Mouse (Mus musculus): ENCODE measurements around the gene Tnf. TPM values are rescaled to one million over a fixed set of nuclear protein-coding genes. Genes with fewer than 3 reads are reported as not detected.

Gene Tnf
- total RNA-seq, 2 experiments from 2014 or later: not detected

DNA sequence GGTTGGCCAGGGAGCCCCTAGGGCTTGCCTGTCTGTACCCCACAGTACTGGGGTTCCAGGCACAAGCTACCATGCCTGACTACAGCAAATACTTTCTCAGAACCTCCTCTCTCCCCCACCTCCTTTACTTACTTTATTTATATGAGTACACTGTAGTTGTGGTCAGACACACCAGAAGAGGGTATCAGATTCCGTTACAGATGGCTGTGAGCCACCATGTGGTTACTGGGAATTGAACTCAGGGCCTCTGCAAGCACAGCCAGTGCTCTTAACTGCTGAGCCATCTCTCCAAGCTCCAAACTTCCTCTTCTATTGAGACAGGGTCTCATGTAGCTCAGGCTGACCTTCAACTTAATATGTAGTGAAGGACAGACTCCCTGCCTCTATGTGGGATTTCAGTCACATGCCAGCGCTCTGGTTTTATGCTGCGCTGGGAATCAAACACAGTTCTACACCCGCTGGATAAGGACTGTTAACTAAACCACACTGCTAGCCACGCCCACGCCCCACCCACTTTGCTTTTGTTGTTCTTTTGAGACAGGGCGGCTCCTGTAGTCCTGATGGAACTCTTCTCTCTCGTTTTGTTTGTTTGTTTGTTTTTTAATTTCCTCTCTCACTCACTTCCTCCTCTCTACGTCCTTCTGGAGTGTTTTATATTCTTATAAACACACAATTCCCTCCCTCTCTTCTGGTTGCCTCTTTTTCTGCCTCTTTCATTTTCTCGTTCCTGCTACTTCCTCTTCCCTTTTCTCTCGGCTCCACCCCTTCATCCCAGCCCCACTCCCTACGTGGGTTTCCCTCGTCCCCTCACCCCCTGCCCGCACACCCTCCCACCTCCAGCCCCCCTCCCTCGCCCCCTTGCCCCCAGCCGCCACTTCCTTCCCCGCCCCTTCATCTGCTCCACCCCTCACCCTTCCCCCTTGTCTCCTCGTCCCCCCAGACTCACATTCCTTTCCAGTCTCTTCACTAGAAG, 15.9 kb downstream of the Tnf start:
- Histone ChIP-seq H3K4me3 (peak overlapping the region; percentile 39), H3K27ac (no peak overlapping the region)
- intact Hi-C loops (cut with DNase I): no loop called here
- DNase-seq (ENCODE audit: extremely low spot score in 1 of 2, low spot score in 2 of 2): no peak
- TF ChIP-seq CTCF (IDR thresholded peaks at IDR 0.05): no peak

DNA sequence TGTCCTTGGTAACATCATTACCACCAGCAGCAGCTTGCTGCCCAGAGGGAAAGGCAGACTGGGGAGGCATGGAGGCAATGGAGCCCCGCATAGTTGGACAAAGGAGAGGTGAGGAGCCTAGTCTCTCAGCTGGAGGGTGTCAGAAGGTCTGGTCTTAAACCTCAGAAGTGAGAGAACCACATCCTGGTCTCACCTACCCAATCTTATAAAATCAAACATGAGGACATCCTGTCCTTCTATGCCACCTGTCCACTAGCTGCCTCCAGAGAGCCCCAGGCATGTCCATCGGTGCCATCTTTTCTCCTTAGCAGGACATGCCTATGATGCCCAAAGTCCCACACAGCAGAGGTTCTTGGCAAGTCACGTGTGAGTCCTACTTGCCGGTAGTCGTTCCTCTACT, 21.7 kb downstream of the Tnf start:
- H3K4me3 ChIP-seq: no peak overlapping the region
- no peak overlapping the region for H3K27ac ChIP-seq
- no peak for TF ChIP-seq CTCF (IDR thresholded peaks at IDR 0.05)
- DNase-seq (ENCODE audit: extremely low spot score in 1 of 2, low spot score in 2 of 2): no peak
- intact Hi-C loops (cut with DNase I): no loop called here

DNA sequence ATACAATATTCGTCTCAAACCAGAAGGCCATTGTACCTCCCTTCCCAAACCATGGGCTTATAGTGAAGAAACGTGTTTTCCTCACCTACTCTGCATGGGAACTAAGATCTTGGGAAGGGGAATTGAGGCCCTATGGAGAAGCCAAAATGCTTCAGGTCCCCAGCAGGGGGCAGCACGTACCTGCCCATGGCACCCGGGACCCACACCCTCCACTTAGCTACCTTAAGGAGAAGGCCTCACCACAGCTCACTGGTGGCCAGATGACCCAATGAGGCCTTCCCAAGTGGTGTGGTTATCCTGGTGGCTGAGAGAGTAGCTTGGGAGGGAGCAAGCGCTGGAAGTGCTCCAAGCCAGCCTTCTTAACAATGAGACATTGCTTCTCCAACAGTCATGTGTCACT, 23.3 kb downstream of the Tnf start:
- peak; percentile 83 for TF ChIP-seq CTCF (IDR thresholded peaks at IDR 0.05)
- intact Hi-C loops (cut with DNase I): loop anchor here (1.0 kb wide), 1 partner anchor 54 kb away; no protein-coding TSS in a partner anchor
- peak in 1 of 2 experiments; percentile 58 for DNase-seq (ENCODE audit: extremely low spot score in 1 of 2, low spot score in 2 of 2)
- Histone ChIP-seq H3K4me3 (no peak overlapping the region), H3K27ac (no peak overlapping the region)

DNA sequence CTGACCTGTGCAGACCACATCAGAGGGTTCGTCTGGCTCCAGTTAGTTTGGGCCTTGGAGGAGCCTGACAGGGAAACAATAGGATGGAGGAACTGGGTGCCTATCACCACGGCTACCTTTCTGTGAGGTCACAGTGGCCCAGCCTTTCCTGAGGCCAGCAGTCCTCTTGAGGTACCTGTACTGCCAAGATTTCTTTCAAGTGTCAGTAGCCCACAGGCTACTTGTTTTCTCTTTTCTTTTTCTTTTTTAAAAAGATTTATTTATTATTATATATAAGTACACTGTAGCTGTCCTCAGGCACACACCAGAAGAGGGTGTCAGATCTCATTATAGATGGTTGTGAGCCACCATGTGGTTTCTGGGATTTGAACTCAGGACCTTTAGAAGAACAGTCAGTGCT, 25.8 kb downstream of the Tnf start, which contains the start of gene Aif1:
Aif1 (minus strand) TSS at position 101 of the 400 bp plus-strand sequence.
- no peak for DNase-seq (ENCODE audit: extremely low spot score in 1 of 2, low spot score in 2 of 2)
- no peak for TF ChIP-seq CTCF (IDR thresholded peaks at IDR 0.05)
- Histone ChIP-seq H3K27ac (no peak within 1 kb of the TSS), H3K4me3 (no peak within 1 kb of the TSS)
- intact Hi-C loops (cut with DNase I): no loop called here

DNA sequence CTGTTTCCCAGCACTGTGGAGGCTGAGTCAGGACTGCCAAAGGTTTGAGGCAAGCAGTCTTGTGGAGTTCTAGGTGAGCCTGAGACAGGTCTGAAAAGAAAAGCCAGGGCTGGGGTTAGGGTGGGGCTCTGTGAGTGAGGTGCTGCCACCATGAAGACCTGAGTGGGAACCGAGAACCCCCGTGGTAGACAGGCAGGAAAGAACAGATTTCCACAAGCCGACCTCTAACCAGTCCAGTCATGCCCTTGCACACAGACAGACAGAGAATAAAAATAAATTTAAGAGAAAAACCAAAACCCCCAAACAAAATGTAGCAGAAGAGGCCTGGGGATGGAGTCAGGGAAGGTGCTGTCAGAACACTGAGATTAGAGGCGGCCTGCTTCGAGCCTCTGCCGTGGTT, 26.4 kb downstream of the Tnf start:
- no peak for TF ChIP-seq CTCF (IDR thresholded peaks at IDR 0.05)
- intact Hi-C loops (cut with DNase I): no loop called here
- Histone ChIP-seq H3K4me3 (no peak overlapping the region), H3K27ac (no peak overlapping the region)
- DNase-seq (ENCODE audit: extremely low spot score in 1 of 2, low spot score in 2 of 2): no peak

DNA sequence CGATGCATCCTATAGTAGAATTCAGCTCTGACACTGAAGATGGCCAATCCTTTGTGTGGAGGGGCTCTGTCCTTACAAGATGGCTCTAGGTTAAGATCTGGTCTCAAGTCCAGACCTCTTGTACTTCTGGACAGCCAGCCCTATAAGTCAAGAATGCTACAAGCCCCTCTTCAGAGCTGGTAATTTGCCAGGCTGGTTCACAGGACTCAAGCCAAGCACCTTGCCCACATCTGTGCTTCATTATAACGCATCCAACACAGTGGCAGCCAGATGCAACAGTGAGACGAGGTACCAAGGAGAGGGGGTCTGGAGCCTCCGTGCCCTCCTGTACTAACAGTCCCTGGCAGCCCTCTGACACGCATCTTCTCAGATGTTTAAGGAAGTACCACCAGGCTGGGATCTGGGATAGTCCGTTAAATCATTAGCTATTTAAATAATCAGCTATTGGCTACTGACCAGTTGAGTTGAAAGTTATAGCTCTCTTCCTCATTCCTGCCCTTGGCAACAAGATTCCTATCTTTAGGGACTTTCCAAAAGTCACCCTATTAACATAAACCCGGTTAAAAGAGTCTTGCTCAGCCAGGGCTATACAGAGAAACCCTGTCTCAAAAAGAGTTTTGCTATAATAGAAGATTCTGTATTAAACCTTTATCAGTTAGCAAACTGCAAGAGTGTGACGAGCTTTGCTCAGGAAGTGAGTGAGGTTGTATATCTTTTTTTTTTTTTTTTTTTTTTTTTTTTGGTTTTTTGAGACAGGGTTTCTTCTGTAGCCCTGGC, 27.4 kb downstream of the Tnf start:
- no peak for TF ChIP-seq CTCF (IDR thresholded peaks at IDR 0.05)
- Histone ChIP-seq H3K4me3 (no peak overlapping the region), H3K27ac (peak overlapping the region; percentile 77; the same call in 1 of the 2 replicates)
- intact Hi-C loops (cut with DNase I): no loop called here
- no peak for DNase-seq (ENCODE audit: extremely low spot score in 1 of 2, low spot score in 2 of 2)

DNA sequence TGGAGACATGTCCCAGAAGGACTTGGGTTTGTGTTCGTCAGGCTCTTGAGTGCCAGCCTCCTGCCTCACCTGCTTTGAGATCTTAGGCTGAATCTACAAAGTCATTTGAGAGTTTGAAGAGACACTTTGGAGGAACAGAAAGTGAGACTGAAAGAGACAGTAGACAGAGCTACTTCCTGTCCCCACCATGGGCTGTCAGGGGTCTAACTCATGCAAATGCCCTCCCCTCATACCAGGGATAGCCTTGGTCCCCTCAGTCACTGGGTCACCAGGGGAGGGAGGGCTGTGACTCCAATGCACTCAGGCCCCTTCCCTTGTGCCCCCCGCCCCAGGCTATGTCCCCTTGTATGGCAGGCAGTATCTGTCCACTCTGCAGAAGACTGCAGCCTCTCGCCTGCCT, 28.5 kb downstream of the Tnf start:
- TF ChIP-seq CTCF (IDR thresholded peaks at IDR 0.05): no peak
- H3K4me3 ChIP-seq: no peak overlapping the region
- DNase-seq (ENCODE audit: extremely low spot score in 1 of 2, low spot score in 2 of 2): no peak
- peak overlapping the region; percentile 77 for H3K27ac ChIP-seq
- intact Hi-C loops (cut with DNase I): no loop called here

DNA sequence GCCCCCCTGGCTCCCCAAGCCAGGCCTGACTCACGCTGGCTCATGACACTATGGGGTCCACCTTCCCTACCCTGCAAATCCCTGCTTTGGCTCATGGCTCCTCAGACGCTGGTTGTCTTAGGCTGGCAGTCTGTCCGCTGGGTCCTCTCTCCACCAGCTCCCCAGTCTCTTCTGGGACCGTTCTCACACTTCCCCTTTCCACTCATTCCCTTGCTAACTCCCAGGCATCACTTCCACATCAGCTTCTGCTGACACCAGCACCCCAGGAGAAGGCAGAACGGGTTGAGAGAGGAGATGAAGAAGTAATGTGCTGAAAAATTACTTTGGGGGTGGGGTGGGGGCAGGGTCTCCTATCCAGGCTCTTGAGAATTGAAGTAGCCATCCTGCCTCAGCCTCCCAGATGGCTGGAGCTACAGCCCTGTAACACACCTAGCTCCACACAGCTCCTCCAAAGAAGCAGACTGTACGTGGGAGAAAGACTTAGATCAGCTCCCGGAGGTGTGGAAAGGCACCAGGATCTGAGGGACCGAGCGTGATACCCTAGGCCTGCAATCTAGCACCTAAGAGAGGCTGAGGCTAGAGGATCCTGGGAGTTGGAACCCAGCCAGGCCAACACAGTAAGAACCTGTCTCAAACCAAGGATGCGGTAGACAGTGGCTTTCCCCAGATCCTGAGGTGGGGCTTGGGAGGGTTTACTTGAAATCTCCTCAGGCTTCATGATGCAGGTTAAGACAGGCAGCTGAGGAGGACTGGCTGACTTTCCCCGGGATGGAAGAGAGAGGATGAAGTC, 29.2 kb downstream of the Tnf start:
- peak overlapping the region; percentile 14; the same call in 1 of the 2 replicates for H3K4me3 ChIP-seq
- no peak for TF ChIP-seq CTCF (IDR thresholded peaks at IDR 0.05)
- intact Hi-C loops (cut with DNase I): no loop called here
- peak overlapping the region; percentile 77 for H3K27ac ChIP-seq
- peak; percentile 54 to 55 for DNase-seq (ENCODE audit: extremely low spot score in 1 of 2, low spot score in 2 of 2)

DNA sequence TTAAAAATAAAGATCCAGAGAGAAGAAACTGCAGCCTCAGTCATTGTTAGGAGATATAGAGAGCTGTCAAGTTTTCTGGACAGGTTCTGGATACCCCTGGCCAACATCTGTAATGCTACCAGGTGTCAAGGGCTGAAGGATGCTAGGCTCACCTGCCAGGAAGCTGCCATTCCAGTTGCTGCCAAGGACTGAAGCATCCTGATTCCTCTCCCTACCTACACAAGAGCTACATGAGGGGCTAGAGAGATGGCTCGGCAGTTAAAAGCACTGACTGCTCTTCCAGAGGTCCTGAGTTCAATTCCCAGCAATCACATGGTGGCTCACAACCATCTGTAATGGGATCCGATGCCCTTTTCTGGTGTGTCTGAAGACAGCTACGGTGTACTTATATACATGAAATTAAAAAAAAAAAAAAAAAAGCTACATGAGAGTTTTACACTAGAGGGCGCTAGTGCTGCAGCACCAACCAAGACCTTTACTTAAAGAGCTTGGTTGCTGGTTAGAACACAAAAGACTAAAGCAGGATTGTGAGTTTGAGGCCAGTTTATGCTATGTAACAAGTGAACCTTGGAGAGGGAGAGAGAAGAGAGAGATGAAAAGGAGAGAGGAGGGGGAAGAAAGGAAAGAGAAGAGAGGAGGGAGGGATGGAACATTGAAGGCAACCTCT, 33.1 kb downstream of the Tnf start:
- intact Hi-C loops (cut with DNase I): loop anchor here (1.0 kb wide), 1 partner anchor 64 kb away; no protein-coding TSS in a partner anchor

DNA sequence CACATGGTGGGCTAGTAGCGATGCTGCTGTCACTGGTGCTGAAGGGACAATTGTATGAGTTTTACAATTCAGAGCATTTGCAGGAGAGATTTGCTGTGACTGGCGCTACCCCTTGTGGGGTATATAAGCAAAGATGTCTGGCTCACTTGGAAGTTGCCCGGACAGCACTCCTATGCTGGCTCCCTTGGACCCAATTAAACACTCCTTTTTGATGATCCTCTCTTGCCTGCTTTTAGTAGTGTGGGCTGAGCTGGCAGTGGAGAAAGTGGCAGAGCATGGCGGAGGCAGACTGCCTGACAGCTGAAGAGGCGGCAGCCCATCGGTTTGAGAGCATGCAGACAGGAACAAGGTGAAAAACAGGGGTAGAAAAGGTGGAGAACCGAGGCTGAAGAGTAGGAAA, 34.0 kb downstream of the Tnf start:
- TF ChIP-seq CTCF (IDR thresholded peaks at IDR 0.05): no peak
- Histone ChIP-seq H3K4me3 (no peak overlapping the region), H3K27ac (peak overlapping the region; percentile 75)
- intact Hi-C loops (cut with DNase I): no loop called here
- no peak for DNase-seq (ENCODE audit: extremely low spot score in 1 of 2, low spot score in 2 of 2)

More for the DNA sequence above, 33.1 kb downstream of the Tnf start:
- H3K27ac ChIP-seq: peak overlapping the region; percentile 75
- no peak for DNase-seq (ENCODE audit: extremely low spot score in 1 of 2, low spot score in 2 of 2)
- H3K4me3 ChIP-seq: no peak overlapping the region
- peak; percentile 78 for TF ChIP-seq CTCF (IDR thresholded peaks at IDR 0.05)
